Mouse (Mus musculus): ENCODE results near the gene Setmar.

Gene Setmar

DNA sequence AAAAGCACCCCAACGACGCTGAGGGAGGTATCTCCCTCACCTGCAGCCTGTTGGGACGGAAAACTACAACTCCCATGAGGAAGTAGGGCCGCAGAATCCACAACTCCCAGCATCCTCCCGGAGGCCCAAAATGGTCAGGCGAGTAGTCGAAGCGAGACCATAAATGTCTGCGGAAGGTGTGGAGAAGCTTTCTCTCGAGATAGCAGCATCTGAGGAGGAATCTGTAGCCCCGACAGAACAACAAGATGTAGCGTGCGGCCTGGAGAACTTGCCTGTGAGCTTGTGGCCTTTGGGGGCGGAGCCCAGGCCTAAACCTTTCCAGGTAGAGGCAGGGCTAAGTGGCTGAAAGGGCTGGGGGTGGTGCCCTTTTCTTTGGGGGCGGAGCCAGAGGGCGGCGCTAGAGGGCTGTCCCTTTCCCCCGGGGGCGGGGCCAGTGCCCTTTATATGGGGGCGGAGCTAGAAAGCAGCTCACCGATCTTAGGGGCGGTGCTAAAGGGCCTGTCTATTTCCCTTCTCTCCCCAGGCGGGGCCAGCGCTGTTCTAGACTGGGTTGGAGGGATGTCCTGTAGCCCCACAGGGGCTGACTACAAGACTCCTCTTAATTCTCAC lies at the start of gene Setmar:
TSS of gene Setmar (plus strand) at position 128 of the 609 bp plus-strand sequence.
- DNase-seq (ENCODE audit: low read depth, low spot score), result peak; percentile 95

DNA sequence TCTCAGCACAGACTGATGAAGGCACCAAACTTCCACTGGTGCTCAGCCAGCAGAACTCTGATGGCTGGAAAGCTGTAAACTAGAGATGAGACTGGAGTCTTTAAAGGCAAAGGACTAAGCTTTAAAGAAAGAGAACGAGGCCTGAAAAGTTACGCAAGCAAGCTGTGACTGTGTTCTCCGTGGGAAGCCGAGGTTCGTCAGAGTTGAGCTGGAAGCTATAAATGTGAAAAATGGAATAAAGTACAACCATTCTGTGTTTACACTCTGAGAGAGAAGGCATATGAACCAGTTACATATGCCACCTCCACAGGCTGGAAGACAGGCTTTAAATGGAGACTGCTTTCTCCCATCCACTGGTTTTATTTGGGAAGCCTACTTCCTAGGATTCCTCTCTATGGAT lies 43.2 kb upstream of the Setmar start:
- DNase-seq (ENCODE audit: low read depth, low spot score), result no peak

DNA sequence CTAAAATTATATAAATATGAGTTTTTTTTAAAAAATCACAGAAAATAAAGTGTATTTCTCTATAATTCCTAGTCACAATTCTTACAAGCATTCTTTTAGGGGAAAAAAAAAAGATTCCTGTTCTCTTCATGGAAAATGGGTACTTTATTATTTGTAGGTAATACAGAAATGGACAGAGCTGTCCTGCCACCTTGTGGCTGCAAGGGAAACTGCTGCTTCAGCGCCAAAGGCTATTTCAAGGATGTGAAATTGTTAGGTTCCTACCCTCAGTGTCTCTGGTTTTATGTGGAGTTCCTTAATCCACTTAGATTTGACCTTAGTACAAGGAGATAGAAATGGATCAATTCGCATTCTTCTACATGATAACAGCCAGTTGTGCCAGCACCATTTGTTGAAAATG lies 9.8 kb upstream of the Setmar start:
- peak; percentile 66 for DNase-seq (ENCODE audit: low read depth, low spot score)

DNA sequence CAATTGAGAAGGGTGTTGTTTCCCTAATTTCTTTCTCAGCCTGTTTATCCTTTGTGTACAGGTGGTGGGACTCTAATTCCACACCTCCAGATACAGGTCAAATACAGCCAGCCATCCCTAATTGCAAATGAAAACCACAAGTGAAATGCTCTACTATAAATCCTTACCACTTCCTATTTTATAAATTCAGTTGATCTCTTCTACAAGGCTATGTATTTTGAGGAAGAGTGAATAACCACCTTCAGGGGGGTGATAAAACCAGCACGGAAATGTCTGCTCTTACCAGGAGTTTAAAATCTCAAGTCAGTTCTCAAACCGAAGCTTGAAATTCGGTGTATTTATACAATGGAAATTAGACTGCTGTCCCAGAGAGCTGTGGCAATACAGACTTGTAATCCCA lies 8.9 kb upstream of the Setmar start:
- no peak for DNase-seq (ENCODE audit: low read depth, low spot score)

DNA sequence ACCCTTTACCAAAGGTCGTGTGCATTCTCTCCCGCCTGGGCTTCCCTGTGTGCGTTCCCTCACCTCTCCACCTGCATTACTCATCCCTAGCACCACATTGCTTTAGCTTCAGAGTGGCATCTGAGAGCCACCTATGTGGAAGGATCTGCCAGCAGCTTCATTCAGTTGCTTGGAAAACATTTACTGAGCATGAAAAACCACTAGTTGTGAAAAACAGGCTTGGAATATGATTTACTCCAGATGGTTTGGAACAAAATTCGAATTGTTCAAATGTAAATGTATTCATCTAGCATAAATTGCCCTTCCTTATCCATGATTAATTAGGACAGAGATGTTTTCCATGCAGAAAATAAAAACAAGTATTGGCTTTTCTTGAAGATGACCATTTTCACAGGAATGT lies 7.5 kb upstream of the Setmar start:
- no peak for DNase-seq (ENCODE audit: low read depth, low spot score)

DNA sequence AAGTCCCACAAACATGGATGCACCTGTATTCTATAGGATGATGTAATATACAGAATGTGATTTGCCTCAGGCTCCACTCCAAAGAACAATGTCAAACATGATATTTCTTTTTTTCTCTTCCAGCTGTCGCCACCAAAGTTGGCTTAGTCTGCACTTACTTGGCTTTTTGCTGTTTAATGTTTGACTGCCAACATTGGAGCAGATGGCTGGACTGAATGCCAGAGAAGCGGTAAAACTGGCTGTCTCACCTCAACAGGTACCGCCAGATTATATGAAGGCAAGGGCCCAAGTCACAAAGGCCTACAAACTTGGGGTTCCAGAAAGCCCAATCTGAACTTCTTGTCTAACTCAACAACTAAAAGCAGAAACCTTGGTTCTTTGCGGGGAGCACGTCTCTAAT lies 6.8 kb upstream of the Setmar start:
- DNase-seq (ENCODE audit: low read depth, low spot score), result no peak

DNA sequence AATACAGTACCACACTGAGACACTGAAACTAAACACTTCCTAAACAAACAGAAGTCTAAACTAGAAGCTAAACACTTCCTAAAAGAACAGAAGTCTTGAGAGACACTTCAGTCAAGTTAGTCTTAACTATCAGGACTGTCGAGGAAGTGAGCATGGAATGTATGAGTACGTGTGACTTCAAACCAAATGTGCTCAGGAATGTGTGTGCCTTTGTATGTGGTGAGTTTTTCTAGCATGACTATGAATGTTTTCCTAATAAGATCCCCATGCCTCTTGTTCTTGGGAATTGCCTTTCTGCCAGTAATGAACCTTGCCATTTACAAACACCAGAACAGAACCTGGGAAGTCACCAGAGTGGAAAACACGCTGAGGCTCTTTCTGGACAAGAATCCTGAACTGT lies 3.7 kb upstream of the Setmar start:
- DNase-seq (ENCODE audit: low read depth, low spot score), result no peak

DNA sequence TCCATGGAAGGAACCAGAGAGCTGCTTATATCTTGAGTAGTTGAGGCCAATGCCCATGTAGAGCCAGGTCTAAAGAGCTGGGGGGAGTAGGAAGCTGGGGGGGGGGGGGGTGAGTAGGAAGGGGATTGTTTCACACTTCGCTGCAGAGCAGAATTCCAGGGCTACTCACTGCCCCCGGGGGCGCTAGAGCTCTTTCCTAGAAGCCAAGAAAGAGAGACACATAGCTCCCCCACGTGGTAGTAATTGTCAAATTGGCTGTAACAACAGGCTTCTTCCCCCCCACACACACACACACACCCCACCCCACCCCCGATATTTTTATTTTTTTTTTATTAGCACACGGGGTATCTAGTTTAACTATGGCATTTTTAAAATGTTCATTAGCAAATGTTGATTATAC lies 738 bp downstream of the Setmar start:
- DNase-seq (ENCODE audit: low read depth, low spot score), result peak; percentile 79

DNA sequence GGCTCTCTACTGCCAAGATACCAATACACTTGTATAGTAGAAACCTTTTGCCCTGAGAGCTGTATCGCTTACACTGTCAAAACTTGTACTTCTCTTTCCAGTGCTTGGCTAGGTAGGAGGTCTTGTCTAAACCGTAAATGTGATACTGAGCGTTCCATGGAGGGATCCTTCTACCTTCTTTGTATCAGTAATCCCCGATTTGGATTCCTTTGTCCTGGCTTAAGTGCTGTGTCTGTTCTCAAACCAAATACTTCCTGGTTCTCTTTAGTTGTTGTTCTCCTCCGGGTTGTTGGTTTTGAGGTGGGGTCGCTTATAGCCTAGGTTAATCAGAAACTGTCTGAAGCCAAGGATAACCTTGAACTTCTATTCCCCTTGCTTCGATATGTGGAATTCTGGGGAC lies 6.1 kb downstream of the Setmar start:
- no peak for DNase-seq (ENCODE audit: low read depth, low spot score)

DNA sequence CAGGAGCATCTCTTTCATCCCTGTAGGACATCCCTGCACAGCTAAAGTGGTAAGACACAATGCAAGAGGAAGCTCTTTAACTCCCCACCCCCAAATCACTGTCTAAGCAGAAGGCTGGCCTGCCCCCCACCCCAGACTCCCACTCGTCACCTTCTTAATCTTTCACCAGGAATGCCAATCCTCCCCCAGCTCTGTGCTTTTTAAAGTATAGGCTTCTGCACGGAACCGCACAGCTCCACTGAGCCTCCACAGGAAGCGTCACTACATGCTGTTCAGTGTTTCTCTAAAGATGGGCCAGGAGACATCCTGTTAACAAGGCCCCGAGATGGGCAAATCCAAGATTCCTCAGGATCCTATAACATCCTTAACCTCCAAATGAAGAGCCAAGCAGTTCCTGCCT lies 8.2 kb downstream of the Setmar start:
- DNase-seq (ENCODE audit: low read depth, low spot score), result no peak

DNA sequence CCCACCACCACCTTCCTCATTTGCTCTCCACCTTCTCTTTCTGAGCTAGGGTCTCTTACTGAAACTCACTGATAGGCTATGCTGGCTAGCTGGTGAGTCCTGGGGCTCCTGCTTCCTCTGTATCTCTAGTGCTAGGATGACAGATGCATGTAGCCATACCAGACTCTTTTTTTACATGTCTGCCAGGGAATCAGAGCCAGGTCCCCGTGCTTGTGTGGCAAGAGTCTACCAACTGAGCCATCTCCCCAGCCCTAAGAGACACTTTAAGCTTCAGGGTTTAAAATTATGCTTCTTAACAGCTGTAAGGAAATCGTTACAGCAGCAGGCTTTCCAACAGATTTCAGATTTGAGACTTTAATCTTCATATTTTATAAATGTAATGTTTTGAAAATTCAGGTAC lies 9.1 kb downstream of the Setmar start:
- DNase-seq (ENCODE audit: low read depth, low spot score), result no peak

DNA sequence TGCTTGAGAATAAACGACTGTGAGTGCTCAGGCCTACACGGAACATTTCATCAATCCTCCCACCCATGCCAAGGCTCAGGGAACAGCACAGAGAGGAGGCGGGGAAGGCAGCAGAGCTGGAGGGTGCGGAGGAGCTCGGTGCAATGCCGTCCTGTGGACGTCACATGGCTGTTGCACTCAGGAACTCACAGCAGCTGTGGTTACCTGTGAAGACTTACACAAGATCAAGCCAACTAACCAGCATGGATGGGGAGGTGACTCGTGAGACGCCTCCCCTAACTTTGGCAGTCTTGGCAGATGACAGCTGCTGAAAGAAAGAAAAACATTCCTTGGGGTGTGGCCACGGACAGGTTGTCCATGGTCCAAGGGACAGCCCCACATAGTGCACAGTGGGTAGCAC lies 9.8 kb downstream of the Setmar start:
- no peak for DNase-seq (ENCODE audit: low read depth, low spot score)

DNA sequence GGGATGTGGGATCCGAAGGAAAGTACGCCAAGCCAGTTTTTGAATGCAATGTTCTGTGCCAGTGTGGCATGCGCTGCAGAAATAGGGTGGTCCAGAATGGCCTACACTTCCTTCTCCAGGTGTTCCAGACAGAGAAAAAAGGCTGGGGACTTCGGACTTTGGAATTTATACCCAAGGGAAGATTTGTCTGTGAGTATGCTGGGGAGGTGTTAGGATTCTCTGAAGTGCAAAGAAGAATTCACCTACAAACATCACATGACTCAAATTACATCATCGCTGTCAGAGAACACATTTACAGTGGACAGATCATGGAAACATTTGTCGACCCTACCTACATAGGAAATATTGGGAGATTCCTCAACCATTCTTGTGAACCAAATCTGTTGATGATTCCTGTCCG lies 11.0 kb downstream of the Setmar start:
- no peak for DNase-seq (ENCODE audit: low read depth, low spot score)

DNA sequence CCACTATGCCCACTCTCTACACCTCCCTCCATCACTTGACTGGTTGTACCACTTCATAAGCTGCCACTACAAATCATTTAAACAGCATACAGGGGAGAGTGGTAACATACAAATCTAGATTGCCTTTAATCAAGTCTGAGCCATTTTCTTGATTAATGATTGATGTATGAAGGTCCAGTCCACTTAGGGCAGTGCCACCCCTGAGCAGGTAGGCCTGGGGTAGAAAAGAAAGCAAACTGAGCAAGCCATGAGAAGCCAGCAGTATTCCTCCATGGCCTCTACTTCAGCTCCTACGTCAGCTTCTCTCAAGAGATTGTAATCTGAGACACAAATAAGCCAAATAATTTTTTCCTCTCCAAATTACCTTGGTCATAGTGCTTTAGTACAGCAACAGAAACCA lies 26.5 kb downstream of the Setmar start:
- DNase-seq (ENCODE audit: low read depth, low spot score), result no peak

DNA sequence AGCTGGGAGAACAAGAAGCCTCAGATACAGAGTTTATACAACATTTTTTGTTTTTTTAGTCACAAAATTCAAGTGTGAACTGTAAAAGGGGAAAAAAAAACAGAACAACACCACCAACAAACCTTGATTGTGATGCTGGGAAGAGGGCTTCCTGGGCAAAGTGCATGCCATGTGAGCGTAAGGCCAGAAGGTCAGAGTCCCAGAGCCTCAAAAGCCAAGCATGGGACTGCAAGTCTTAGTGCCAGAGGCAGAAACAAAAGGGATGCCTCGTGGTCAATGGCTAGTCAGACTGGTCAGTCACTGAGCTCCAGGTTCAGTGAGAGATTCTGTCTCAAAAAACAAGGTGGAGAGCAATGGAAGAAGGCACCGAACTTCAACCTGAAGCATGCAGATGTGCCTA lies 27.8 kb downstream of the Setmar start:
- no peak for DNase-seq (ENCODE audit: low read depth, low spot score)

DNA sequence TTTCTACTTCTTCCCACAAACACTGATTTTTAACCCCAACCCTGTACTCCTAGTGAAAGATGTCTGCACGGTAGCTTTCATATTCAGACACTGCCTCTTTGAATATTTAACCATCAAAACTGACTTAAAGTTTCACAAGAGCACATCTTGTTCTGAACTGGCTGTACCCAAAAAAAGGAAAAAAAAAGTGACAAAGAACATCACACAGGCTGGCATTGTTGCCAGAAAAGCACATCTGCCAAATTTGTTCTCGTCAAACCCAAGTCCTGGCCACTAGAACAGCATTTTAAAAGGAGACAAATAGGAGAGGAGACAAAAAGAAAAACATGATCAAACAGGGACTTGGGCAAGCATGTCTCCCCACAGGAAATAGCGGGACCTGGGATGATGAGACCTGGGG lies 28.6 kb downstream of the Setmar start:
- no peak for DNase-seq (ENCODE audit: low read depth, low spot score)

DNA sequence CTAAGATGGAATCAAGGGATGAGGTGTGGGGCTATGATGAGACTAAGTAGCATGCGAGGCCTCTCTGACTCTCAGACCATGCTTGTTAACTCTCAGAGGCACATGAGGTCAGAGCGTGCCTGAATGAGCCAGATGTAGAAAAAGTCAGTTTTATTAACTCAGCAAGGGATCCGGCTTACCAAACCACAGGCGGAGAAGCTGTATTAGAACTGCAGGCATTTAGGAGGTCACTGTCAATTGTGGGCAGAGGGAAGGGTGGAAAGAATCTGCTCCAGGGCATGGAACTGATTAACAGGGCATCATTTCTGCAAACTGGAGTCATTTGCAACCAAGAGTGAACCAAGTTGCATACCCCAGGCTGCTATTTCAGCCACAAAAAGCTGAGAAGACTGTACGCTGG lies 30.6 kb downstream of the Setmar start:
- DNase-seq (ENCODE audit: low read depth, low spot score), result no peak

DNA sequence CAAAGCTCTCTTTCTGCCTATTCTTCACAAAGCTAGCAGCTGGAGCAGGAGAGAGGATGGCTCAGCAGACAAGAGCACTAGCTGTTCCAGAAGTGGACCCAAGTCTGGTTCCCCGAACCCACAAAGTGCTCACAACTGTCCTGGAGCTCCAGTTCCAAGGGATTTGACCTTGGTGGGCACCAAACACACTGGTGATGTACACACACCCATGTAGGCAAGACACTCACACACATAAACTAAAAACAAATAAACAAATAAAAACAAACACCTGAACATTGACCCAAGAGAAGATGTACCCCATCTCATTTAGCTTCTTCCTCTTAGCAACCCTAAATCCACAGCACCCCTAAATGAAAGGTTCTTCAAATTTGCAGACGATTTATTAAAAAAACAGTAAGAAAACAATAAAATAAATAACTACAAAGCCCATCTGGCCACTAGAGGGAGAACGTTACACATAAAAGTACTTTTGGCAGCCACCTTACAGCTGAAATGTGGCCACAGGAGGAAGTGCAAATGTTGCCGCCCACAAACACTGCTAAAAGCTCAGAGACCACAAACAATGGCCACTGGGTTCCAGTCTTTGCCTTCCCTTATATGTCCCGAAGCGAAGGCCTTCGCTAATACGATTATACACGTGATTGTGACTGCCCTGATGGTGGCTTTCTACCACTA lies 33.5 kb downstream of the Setmar start:
- DNase-seq (ENCODE audit: low read depth, low spot score), result peak; percentile 80

DNA sequence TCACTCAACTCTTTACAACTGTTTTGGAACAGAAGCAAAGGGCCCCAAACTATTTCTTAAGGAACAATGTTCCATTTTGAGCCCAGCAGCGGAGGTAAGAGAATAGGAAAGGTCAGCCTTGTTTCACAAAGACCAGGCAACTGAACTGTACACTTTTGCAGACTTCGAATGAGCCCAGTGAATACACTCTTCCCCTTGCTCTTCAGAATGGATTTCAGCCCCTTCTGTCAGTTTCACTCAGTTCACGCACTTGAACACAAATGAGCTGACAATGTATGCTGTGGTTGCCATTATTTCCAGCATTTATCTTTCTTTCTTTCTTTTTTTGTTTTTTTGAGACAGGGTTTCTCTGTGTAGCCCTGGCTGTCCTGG lies 34.0 kb downstream of the Setmar start:
- no peak for DNase-seq (ENCODE audit: low read depth, low spot score)

DNA sequence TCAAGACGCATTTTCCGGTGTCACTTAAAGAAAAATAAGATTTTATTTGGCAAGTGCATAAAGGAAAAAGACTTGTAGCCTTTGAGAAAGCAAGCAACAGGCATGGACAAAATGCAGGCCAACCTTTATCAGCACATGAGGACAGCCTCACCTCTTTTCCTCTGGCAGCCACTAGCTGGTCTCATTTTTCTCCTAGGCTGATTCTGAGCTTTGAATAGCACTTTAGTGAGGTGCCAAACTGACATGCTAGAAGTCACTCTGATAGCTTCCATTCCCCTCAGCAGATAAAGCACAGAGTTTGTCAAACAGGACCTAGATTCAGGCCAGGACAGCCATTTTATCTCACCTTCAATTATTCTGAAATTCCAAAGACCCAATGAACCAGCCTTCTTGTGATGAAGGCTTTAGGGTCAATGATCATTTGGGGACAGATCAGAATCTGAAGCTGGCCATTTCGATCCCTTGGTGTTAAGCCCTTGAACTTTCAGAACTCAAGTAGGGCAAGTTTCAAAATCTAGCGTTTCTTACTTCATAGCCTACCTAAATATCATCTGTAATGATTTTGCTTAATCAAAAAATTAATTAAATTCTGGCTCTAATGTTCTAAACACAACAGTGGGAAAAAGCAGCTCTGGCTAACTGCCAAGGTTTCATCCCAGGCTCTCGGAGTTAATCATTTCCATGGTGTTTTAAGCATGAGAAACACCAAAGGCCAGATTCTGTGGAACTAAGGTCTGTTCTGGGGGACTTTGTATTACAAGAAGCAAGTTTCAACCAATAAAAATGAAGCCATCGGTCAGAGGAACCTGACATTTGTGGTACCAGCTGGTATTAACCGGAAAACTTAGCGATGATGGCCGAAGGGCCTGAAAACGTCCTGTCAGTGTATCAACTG lies 37.3 kb downstream of the Setmar start:
- no peak for DNase-seq (ENCODE audit: low read depth, low spot score)

DNA sequence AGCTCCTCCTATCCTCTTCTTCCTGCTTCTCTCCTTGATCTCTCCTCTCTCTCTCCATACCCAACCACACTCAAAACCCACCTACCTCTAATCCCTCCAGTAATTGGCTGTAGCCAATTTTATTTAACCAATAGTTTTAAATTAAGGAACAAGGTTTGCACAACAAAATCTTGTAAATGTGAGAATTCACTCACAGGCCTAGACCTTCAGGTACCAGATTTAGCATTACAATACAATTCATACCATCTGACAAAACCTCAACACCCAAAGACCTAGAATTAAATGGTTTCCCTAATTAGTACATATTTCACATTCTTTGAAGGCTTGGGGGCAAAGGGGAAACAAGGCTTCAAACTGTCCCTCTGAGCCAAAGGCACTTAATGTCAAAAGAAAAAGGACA lies 42.5 kb downstream of the Setmar start:
- DNase-seq (ENCODE audit: low read depth, low spot score), result no peak

DNA sequence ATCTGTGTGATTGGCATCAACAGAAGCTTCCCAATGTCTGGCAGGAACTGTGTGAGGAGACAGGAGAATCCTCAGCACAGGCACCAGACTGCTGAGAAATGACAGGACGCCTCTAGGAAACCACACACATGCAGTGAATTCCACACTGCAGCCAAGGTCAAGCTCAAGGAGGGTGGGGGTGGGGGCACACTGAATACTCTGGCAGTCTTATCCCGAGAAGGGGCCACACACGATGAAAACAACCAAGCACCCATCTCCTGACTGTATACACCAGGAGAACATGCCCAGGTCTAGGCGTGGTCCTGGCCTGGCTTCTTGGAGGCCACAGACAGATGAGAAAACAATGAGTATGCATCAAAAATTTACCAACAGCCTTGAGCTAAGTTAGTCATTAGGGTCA lies 45.5 kb downstream of the Setmar start:
- DNase-seq (ENCODE audit: low read depth, low spot score), result no peak

DNA sequence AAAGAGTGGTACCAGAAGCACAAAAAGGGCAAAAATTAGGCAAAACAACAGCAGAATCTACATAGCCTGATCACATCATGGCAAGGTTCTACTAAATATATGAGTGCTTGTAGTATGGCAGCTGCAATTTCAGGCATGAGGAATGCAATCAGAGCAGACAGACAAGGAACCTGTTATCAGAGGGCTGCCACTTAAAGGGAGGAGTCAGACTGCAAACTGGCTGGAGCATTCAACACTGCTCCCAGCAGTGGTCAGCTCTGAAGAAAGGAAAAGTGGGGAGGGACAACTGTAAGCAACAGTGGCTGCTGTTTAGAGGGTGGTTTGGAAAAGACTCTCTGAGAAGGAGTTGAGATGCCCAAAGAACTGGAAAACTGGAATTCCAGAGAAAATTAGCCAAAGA lies 46.8 kb downstream of the Setmar start:
- DNase-seq (ENCODE audit: low read depth, low spot score), result no peak
